Mouse (Mus musculus) thymus, postnatal 4 days (tissue): ENCODE measurements around the gene Vmn1r15.

Experiments
- DNase-seq: peaks from one replicate; pipeline ENCODE4 v3.0.0; 2021

Gene Vmn1r15

DNA sequence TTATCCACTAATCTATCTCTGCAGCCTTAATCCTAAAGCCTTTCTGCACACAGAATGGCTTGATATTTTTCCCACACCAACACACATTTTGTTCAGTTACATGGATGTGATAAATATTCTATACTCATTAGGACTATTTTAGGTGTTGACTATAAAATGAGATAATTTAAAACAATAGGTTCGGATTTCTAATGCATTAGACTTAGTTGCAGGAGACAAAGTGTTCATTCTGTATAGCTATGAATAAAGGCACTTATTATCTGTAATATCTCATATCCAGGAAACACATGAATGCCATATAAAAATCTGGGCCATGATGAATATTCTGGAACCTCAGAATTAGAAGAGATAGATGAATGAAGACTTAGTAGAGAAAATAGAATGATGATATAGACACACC, at the start of gene Vmn1r15:
Vmn1r15 (plus strand) TSS at position 301 of the 400 bp plus-strand sequence.
- DNase-seq: no peak

DNA sequence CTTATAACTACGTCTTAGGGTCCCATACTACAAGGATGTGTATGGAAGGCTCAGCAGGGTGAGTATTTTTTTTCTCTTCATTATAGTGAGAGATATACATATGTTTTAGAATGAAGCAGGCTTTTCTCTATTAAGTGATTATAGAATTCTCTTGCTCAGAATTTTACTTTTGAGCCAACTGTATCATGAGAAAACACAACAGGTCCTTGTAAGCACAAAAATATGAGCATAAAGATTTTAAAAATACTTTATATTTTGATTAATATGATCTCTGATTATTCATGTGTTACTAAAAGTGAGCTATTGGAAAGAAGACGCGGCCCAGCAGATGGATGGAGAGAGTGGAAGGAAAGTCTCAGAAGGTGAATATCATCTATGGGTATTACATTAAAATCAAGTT, 26.4 kb upstream of the Vmn1r15 start, which contains the start of gene Vmn1r14:
Vmn1r14 (plus strand) TSS at position 301 of the 400 bp plus-strand sequence.
- no peak for DNase-seq

DNA sequence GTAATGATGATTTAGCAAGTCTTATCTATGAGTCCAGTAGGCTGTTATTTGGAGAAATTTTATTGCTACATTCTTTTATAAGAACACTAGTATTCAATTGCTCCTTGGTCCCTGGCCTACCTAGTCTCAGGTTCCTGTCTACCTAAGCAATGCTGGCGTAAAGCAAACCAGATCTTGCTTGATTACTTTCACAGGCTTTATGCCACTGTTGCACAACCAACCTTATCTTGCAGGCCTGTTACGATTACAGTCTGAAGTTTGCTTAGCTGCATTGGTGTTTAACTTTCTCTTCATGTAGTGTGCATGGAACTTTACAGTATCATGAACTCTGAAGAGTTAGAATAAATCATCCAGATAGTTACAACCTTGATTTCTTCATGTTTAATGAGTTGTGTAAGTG, 3.2 kb downstream of the Vmn1r15 start:
- DNase-seq: no peak

DNA sequence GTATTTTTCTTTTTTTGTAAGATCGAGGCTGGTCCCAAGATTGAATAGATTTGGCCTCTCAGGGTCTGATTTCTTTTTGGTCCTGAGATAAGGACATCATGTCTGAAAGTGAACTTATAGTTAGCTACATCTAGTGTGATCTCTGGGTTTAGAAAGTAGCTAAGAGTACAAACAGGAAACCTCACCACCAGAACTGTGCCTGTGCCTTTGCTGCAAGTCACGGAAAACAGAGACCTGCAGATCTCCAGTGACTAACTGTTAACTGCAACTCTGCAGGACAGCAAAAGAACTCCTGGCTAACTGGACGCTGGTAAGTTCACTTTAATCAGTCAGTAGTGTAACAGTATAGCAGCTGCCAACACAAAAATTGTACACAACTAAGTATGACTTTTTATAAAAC, 14.1 kb downstream of the Vmn1r15 start:
- no peak for DNase-seq

DNA sequence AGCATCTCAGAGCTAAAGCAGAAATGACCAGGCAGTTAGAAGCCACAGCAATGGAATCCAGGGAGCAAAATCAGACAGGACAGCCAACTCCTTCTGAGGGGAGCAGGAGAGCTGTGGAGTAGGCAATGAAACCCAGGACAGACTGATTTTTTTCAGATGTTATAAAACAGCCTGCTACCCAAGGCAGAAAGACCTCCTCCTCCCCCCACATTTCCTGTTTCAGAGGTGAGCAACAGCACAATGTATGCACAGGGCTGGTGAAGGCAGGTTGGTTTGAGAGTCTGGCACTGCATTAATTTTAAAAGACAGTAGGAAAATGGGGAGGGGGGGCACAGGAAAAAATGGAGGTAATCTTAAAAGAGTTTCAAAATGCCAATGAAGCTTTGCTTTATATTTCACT, 14.8 kb downstream of the Vmn1r15 start:
- no peak for DNase-seq

DNA sequence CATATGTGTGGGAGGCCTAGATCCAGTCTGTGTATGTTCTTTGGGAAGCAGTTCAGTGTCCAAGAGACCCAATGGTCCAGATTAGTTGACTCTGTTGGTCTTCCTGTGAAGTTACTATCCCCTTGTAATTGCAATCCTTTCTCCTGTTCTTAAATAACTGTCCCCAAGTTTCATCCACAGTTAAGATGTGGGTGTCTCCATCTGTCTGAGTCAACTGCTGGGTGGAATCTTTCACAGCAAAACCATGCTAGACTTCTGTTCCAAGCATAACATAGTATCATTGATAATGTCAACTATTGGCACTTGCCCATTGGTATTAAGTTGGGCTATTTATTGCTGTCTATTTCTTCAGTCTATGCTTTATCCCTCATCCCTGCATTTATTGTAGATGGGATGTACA, 21.2 kb downstream of the Vmn1r15 start:
- DNase-seq: no peak
